Mouse (Mus musculus): ENCODE results near the gene Smtnl2. TPM values are rescaled to one million over a fixed set of nuclear protein-coding genes. Genes with fewer than 3 reads are reported as not detected.

Gene Smtnl2
- total and polyA plus RNA-seq, 2 experiments, result 0.43 to 0.55 TPM

- Histone ChIP-seq H3K27me3 (ENCODE audit: control insufficient read depth, insufficient read depth, low read length) (0 out of 2 replicates have a peak, but pooled peaks cover 2% of the 10 kb centered on the region), H3K4me3 (ENCODE audit: insufficient read depth, low read depth, low read length) (no peak overlapping the region), H3K4me1 (ENCODE audit: control insufficient read depth, insufficient read depth, low read length) (peaks cover 7% of the 10 kb centered on the region; the same call in 1 of the 2 replicates), H3K36me3 (ENCODE audit: control insufficient read depth, insufficient read depth, low read length) (no peaks in the 10 kb centered on the region), H3K79me2 (ENCODE audit: control insufficient read depth, insufficient read depth, low read length) (no peaks in the 10 kb centered on the region), H3K27ac (replicated peaks; ENCODE audit: insufficient read depth, low read depth, low read length) (no peak overlapping the region), H3K9ac (ENCODE audit: low read depth, low read length) (no peak overlapping the region)
- no peak for DNase-seq (ENCODE audit: extremely low read depth, low read depth, low spot score)
- TF ChIP-seq POLR2A (IDR thresholded peaks at IDR 0.05; ENCODE audit: extremely low read depth, insufficient read depth, low read length) (no peak), CTCF (IDR thresholded peaks at IDR 0.05; ENCODE audit: low read depth, low read length) (no peak)
- 81% methylated on average over 9 of the region's 9 CpGs for WGBS
Observed at GRCm38 (mm10) chr11:72366126-72366525, 45.4 kb downstream of the Smtnl2 start.

- Histone ChIP-seq H3K36me3 (ENCODE audit: control insufficient read depth, insufficient read depth, low read length) (no peaks in the 10 kb centered on the region), H3K79me2 (ENCODE audit: control insufficient read depth, insufficient read depth, low read length) (no peaks in the 10 kb centered on the region), H3K9ac (ENCODE audit: low read depth, low read length) (no peak overlapping the region), H3K4me1 (ENCODE audit: control insufficient read depth, insufficient read depth, low read length) (peaks cover 7% of the 10 kb centered on the region; the same call in 1 of the 2 replicates), H3K27me3 (ENCODE audit: control insufficient read depth, insufficient read depth, low read length) (0 out of 2 replicates have a peak, but pooled peaks cover 2% of the 10 kb centered on the region), H3K27ac (replicated peaks; ENCODE audit: insufficient read depth, low read depth, low read length) (no peak overlapping the region), H3K4me3 (ENCODE audit: insufficient read depth, low read depth, low read length) (no peak overlapping the region)
- TF ChIP-seq POLR2A (IDR thresholded peaks at IDR 0.05; ENCODE audit: extremely low read depth, insufficient read depth, low read length) (no peak), CTCF (IDR thresholded peaks at IDR 0.05; ENCODE audit: low read depth, low read length) (no peak)
- DNase-seq (ENCODE audit: extremely low read depth, low read depth, low spot score), result no peak
- WGBS, result 92% methylated on average over 5 of the region's 5 CpGs
Observed at GRCm38 (mm10) chr11:72364526-72364925, 47.0 kb downstream of the Smtnl2 start.

GRCm38 (mm10) chr11:72363523-72364240 is 47.8 kb downstream of the Smtnl2 start:
- WGBS, result 67% methylated on average over 8 of the region's 8 CpGs
- H3K9ac ChIP-seq (ENCODE audit: low read depth, low read length), result no peak overlapping the region
- H3K36me3 ChIP-seq (ENCODE audit: control insufficient read depth, insufficient read depth, low read length), result no peaks in the 10 kb centered on the region
- H3K27me3 ChIP-seq (ENCODE audit: control insufficient read depth, insufficient read depth, low read length), result 0 out of 2 replicates have a peak, but pooled peaks cover 2% of the 10 kb centered on the region
- H3K4me3 ChIP-seq (ENCODE audit: insufficient read depth, low read depth, low read length), result no peak overlapping the region
- peaks cover 7% of the 10 kb centered on the region; the same call in 1 of the 2 replicates for H3K4me1 ChIP-seq (ENCODE audit: control insufficient read depth, insufficient read depth, low read length)
- no peaks in the 10 kb centered on the region for H3K79me2 ChIP-seq (ENCODE audit: control insufficient read depth, insufficient read depth, low read length)
- DNase-seq (ENCODE audit: extremely low read depth, low read depth, low spot score), result no peak
- TF ChIP-seq POLR2A (IDR thresholded peaks at IDR 0.05; ENCODE audit: extremely low read depth, insufficient read depth, low read length), result no peak
- TF ChIP-seq CTCF (IDR thresholded peaks at IDR 0.05; ENCODE audit: low read depth, low read length), result no peak
- H3K27ac ChIP-seq (replicated peaks; ENCODE audit: insufficient read depth, low read depth, low read length), result no peak overlapping the region

- Histone ChIP-seq H3K27ac (replicated peaks; ENCODE audit: insufficient read depth, low read depth, low read length) (no peak within 1 kb of the TSS), H3K4me3 (ENCODE audit: insufficient read depth, low read depth, low read length) (peak within 1 kb of the TSS; percentile 27; the same call in 1 of the 2 replicates), H3K79me2 (ENCODE audit: control insufficient read depth, insufficient read depth, low read length) (no peaks in the 10 kb centered on the region), H3K36me3 (ENCODE audit: control insufficient read depth, insufficient read depth, low read length) (no peaks in the 10 kb centered on the region), H3K27me3 (ENCODE audit: control insufficient read depth, insufficient read depth, low read length) (no peaks in the 10 kb centered on the region), H3K4me1 (ENCODE audit: control insufficient read depth, insufficient read depth, low read length) (peaks cover 7% of the 10 kb centered on the region; the same call in 1 of the 2 replicates), H3K9ac (ENCODE audit: low read depth, low read length) (no peak within 1 kb of the TSS)
- DNase-seq (ENCODE audit: extremely low read depth, low read depth, low spot score), result no peak
- WGBS, result 35% methylated on average over 10 of the region's 10 CpGs
- TF ChIP-seq CTCF (IDR thresholded peaks at IDR 0.05; ENCODE audit: low read depth, low read length), result no peak
- no peak for TF ChIP-seq POLR2A (IDR thresholded peaks at IDR 0.05; ENCODE audit: extremely low read depth, insufficient read depth, low read length)
Observed at GRCm38 (mm10) chr11:72362347-72362741, 49.2 kb downstream of the Smtnl2 start, which contains the start of gene Tekt1. Tekt1 (minus strand) TSS chr11:72362442.

- H3K27ac ChIP-seq (replicated peaks; ENCODE audit: insufficient read depth, low read depth, low read length), result no peak overlapping the region
- H3K4me1 ChIP-seq (ENCODE audit: control insufficient read depth, insufficient read depth, low read length), result peaks cover 7% of the 10 kb centered on the region; the same call in 1 of the 2 replicates
- no peak overlapping the region for H3K9ac ChIP-seq (ENCODE audit: low read depth, low read length)
- WGBS, result 13% methylated on average over 42 of the region's 42 CpGs
- H3K36me3 ChIP-seq (ENCODE audit: control insufficient read depth, insufficient read depth, low read length), result no peaks in the 10 kb centered on the region
- DNase-seq (ENCODE audit: extremely low read depth, low read depth, low spot score), result peak; percentile 42
- TF ChIP-seq CTCF (IDR thresholded peaks at IDR 0.05; ENCODE audit: low read depth, low read length) (no peak), POLR2A (IDR thresholded peaks at IDR 0.05; ENCODE audit: extremely low read depth, insufficient read depth, low read length) (no peak)
- peak overlapping the region; percentile 27; the same call in 1 of the 2 replicates for H3K4me3 ChIP-seq (ENCODE audit: insufficient read depth, low read depth, low read length)
- H3K79me2 ChIP-seq (ENCODE audit: control insufficient read depth, insufficient read depth, low read length), result no peaks in the 10 kb centered on the region
- no peaks in the 10 kb centered on the region for H3K27me3 ChIP-seq (ENCODE audit: control insufficient read depth, insufficient read depth, low read length)
Observed at GRCm38 (mm10) chr11:72361385-72362346, 49.8 kb downstream of the Smtnl2 start.
